Mouse (Mus musculus) MEL (cell line): Measurements from ENCODE around the gene Zfp296.

Experiments used
- CTCF ChIP-seq, 3 experiments: IDR thresholded peaks in 2 of 3; conservative IDR thresholded peaks in 1 of 3; 2 replicates each; pipeline ENCODE4 v1.5.1; 2011 to 2012; ENCODE audit warnings: low read length in 3 of 3, low read depth in 2 of 3, mild to moderate bottlenecking in 2 of 3, improper control_type of control experiment in 1 of 3, inconsistent platforms in 1 of 3, mixed read lengths in 1 of 3, moderate library complexity in 1 of 3; ENCODE audit not compliant: control insufficient read depth in 1 of 3, insufficient read depth in 1 of 3, poor library complexity in 1 of 3, severe bottlenecking in 1 of 3
- ETS1 ChIP-seq: IDR thresholded peaks from 2 replicates; pipeline ENCODE4 v1.6.1; 2012; ENCODE audit warnings: low read depth, mild to moderate bottlenecking, inconsistent platforms, low read length, improper control_type of control experiment, moderate library complexity
- JUND ChIP-seq: IDR thresholded peaks from 2 replicates; pipeline ENCODE4 v1.6.1; 2011; ENCODE audit warnings: low read depth, mild to moderate bottlenecking, improper control_type of control experiment, low read length
- TCF12 ChIP-seq: IDR thresholded peaks from 2 replicates; pipeline ENCODE4 v1.6.1; 2014; ENCODE audit warnings: low read depth, mild to moderate bottlenecking, inconsistent platforms, low read length, improper control_type of control experiment, moderate library complexity
- USF1 ChIP-seq: IDR thresholded peaks from 2 replicates; pipeline ENCODE4 v1.6.1; 2014; ENCODE audit warnings: low read depth, mild to moderate bottlenecking, inconsistent platforms, low read length, improper control_type of control experiment, moderate library complexity

- TF ChIP-seq USF1 (peak; percentile 97), CTCF (IDR thresholded peaks at IDR 0.05 in 2 of 3, conservative IDR thresholded peaks at IDR 0.05 in 1 of 3; ENCODE audit: control insufficient read depth in 1 of 3, insufficient read depth in 1 of 3, low read depth in 2 of 3, low read length in 3 of 3, poor library complexity in 1 of 3, severe bottlenecking in 1 of 3) (no peak), TCF12 (no peak), ETS1 (peak; percentile 58), JUND (no peak)
Observed at GRCm38 (mm10) chr7:19629361-19629734, 52.3 kb downstream of the Zfp296 start, which contains the start of gene Relb.
